ENCODE assay signal across 7 mouse cellular contexts in genomic region chr12:112130161-112130860, GRCm38 (mm10). TPM values are rescaled to one million over a fixed set of nuclear protein-coding genes. Genes with fewer than 3 reads are reported as not detected.
DNase-seq lines count a peak whose midpoint lies in the region; ATAC-seq and TF ChIP-seq lines count a peak whose summit lies in the region.

No protein-coding gene starts in this region.

- TF ChIP-seq POLR2A in heart, adult 2 months (IDR thresholded peaks at IDR 0.05; ENCODE audit: insufficient read depth, low read depth, low read length): no peak
- no peak for TF ChIP-seq POLR2A in lung, adult 2 months (IDR thresholded peaks at IDR 0.05; ENCODE audit: borderline replicate concordance, extremely low read depth, low read depth, low read length)

- DNase-seq in MN1 (ENCODE audit: low spot score): peak; percentile 69
- DNase-seq in heart, adult 2 months: peak; percentile 73 to 75
- peak; percentile 87 for DNase-seq in kidney, adult 18-20 months
- DNase-seq in lung, adult 2 months: peak; percentile 74
- DNase-seq in urinary bladder, postnatal 14 days (ENCODE audit: low spot score): peak; percentile 86

- H3K4me2 ChIP-seq in neural tube, embryonic 14.5 days (ENCODE audit: low read depth, low read length): peak overlapping the region; percentile 92

- ATAC-seq in neural tube, embryonic 14.5 days (ENCODE audit: low read depth): peak; percentile 69

- no peaks in the 10 kb centered on the region for H3K9me3 ChIP-seq in neural tube, embryonic 14.5 days (ENCODE audit: control insufficient read depth, low read length)

- H3K9ac ChIP-seq in heart, adult 2 months (ENCODE audit: low read depth, low read length): peak overlapping the region; percentile 77
- H3K9ac ChIP-seq in neural tube, embryonic 14.5 days (replicated peaks; ENCODE audit: low read depth, low read length): peak overlapping the region; percentile 66

- WGBS in heart, adult 2 months: 1% methylated on average over 79 of the region's 79 CpGs
- 1% methylated on average over 79 of the region's 79 CpGs for whole genome bisulfite sequencing in lung, adult 2 months
- WGBS in neural tube, embryonic 14.5 days: under 1% methylated on average over 62 of the region's 79 CpGs

- H3K79me2 ChIP-seq in heart, adult 2 months (replicated peaks; ENCODE audit: control insufficient read depth, insufficient read depth, low read length): no peaks in the 10 kb centered on the region

- no peak overlapping the region for H3K27ac ChIP-seq in brown adipose tissue, adult 24 weeks (replicated peaks; ENCODE audit: low read depth, low read length)
- peak overlapping the region; percentile 61 for H3K27ac ChIP-seq in heart, adult 2 months
- no peak overlapping the region for H3K27ac ChIP-seq in neural tube, embryonic 14.5 days (ENCODE audit: low read depth, low read length)

- peak overlapping the region; percentile 71 for H3K4me3 ChIP-seq in brown adipose tissue, adult 24 weeks (ENCODE audit: insufficient read depth, low read depth, low read length)
- H3K4me3 ChIP-seq in heart, adult 2 months: peak overlapping the region; percentile 73
- H3K4me3 ChIP-seq in lung, adult 2 months (replicated peaks; ENCODE audit: extremely low read depth, low read depth, low read length): peak overlapping the region; percentile 86
- peak overlapping the region; percentile 49 for H3K4me3 ChIP-seq in neural tube, embryonic 14.5 days (ENCODE audit: low read depth, low read length)

- no peak for TF ChIP-seq EP300 in heart, adult 2 months (IDR thresholded peaks at IDR 0.05; ENCODE audit: insufficient read depth, low read depth, low read length)

- intact Hi-C loops in heart, adult 2 months (cut with DNase I): no loop called here

- no peaks in the 10 kb centered on the region for H3K36me3 ChIP-seq in heart, adult 2 months (ENCODE audit: control insufficient read depth, insufficient read depth, low read length)
- H3K36me3 ChIP-seq in neural tube, embryonic 14.5 days (ENCODE audit: control insufficient read depth, insufficient read depth, low read length): no peaks in the 10 kb centered on the region

- TF ChIP-seq CTCF in heart, adult 2 months (IDR thresholded peaks at IDR 0.05): no peak
- no peak for TF ChIP-seq CTCF in lung, adult 2 months (IDR thresholded peaks at IDR 0.05; ENCODE audit: insufficient read depth, low read length)

- H3K4me1 ChIP-seq in brown adipose tissue, adult 24 weeks (ENCODE audit: control insufficient read depth, insufficient read depth, insufficient read length, low read length): peaks cover 7% of the 10 kb centered on the region; the same call in 1 of the 2 replicates
- H3K4me1 ChIP-seq in heart, adult 2 months (ENCODE audit: control insufficient read depth, insufficient read depth, low read length): no peaks in the 10 kb centered on the region
- H3K4me1 ChIP-seq in lung, adult 2 months (ENCODE audit: control insufficient read depth, insufficient read depth, low read length): peaks cover 4% of the 10 kb centered on the region; the same call in 1 of the 2 replicates
- H3K4me1 ChIP-seq in neural tube, embryonic 14.5 days (ENCODE audit: control insufficient read depth, insufficient read depth, low read length): peaks cover 2% of the 10 kb centered on the region; the same call in 1 of the 2 replicates

- H3K27me3 ChIP-seq in heart, adult 2 months (ENCODE audit: control insufficient read depth, insufficient read depth, low read length): no peaks in the 10 kb centered on the region
- peaks cover 14% of the 10 kb centered on the region for H3K27me3 ChIP-seq in neural tube, embryonic 14.5 days (ENCODE audit: control insufficient read depth, insufficient read depth, low read length)

RNA-seq across cellular contexts. Expression of gene Kif26a, which starts 15.7 kb away (rescaled TPM):
- polyA plus RNA-seq in brown adipose tissue, adult 24 weeks (2012; ENCODE audit: insufficient read depth, insufficient read length, missing spikeins): 1.9 and 3.2 TPM in 2 replicates
- total RNA-seq in heart, adult 2 months (2021): 10 to 100 TPM; 10.7 to 12.0 TPM
- 7.3 and 8.2 TPM in 2 replicates for polyA plus RNA-seq in heart, adult 2 months (2012; rRNA removed)
- 28.8 and 32.4 TPM in 2 replicates for polyA plus RNA-seq in lung, adult 2 months (2012; rRNA removed)
- 3.5 and 4.4 TPM in 2 replicates for polyA plus RNA-seq in neural tube, embryonic 14.5 days (2014; fragmentation: Nextera tagmentation; extraction: Ambion mirVana)

RNA-seq across cellular contexts. Expression of gene Aspg, which starts 23.8 kb away (rescaled TPM):
- 60.4 and 84.2 TPM in 2 replicates for polyA plus RNA-seq in brown adipose tissue, adult 24 weeks (2012; ENCODE audit: insufficient read depth, insufficient read length, missing spikeins)
- under 1 TPM; 0.55 to 0.61 TPM for total RNA-seq in heart, adult 2 months (2021)
- 4.4 and 11.1 TPM in 2 replicates for polyA plus RNA-seq in heart, adult 2 months (2012; rRNA removed)
- polyA plus RNA-seq in lung, adult 2 months (2012; rRNA removed): 7.5 and 16.8 TPM in 2 replicates
- 0.23 and 0.26 TPM in 2 replicates for polyA plus RNA-seq in neural tube, embryonic 14.5 days (2014; fragmentation: Nextera tagmentation; extraction: Ambion mirVana)
